Mouse (Mus musculus) cortical plate, adult 2 months (tissue): ENCODE data around the gene Fbxl8. TPM values are rescaled to one million over a fixed set of nuclear protein-coding genes. Genes with fewer than 3 reads are reported as not detected.

Experiments
- H3K27ac ChIP-seq: fragments of 200-500 bp; 2 replicates; pipeline ENCODE4 v1.5.1; 2012; ENCODE audit warnings: low read length, control low read depth, inconsistent platforms; ENCODE audit not compliant: insufficient read depth
- H3K4me1 ChIP-seq: fragments of 200-500 bp; 2 replicates; pipeline ENCODE4 v1.6.1; 2011; ENCODE audit warnings: low read length; ENCODE audit not compliant: control insufficient read depth, insufficient read depth
- H3K4me3 ChIP-seq: fragments of 200-500 bp; 2 replicates; pipeline ENCODE4 v1.5.1; 2011; ENCODE audit warnings: mild to moderate bottlenecking, low read length, control low read depth; ENCODE audit not compliant: insufficient read depth
- CTCF ChIP-seq: fragments of 200-500 bp; IDR thresholded peaks from 2 replicates; pipeline ENCODE4 v1.5.1; 2011; ENCODE audit warnings: mild to moderate bottlenecking, control low read depth, low read length; ENCODE audit not compliant: insufficient read depth; ENCODE audit errors: extremely low read depth
- POLR2A ChIP-seq: fragments of 200-500 bp; IDR thresholded peaks from 2 replicates; pipeline ENCODE4 v1.6.1; 2011; ENCODE audit warnings: mild to moderate bottlenecking, low read length, control low read depth; ENCODE audit not compliant: insufficient read depth; ENCODE audit errors: extremely low read depth
- polyA plus RNA-seq: library from polyadenylated mRNA; depleted of rRNA; stranded (reverse); fragments of >200 nt; gene quantifications from 2 replicates; pipeline ENCODE4 v1.2.3, GENCODE M21; 2012; rRNA removed

Gene Fbxl8
- polyA plus RNA-seq, 1 experiment, result 2.2 TPM

GRCm38 (mm10) chr8:105318662-105319190 lies 54.3 kb downstream of the Fbxl8 start:
- H3K4me1 ChIP-seq, result peaks cover 1% of the 10 kb centered on the region; the same call in 1 of the 2 replicates
- no peak overlapping the region for H3K4me3 ChIP-seq
- TF ChIP-seq CTCF (no peak), POLR2A (no peak)
- H3K27ac ChIP-seq, result no peak overlapping the region

Other genes with a start within 250 kb of the Fbxl8 start
- not detected in 2 replicates for gene Ces3a, start 216.0 kb upstream of the Fbxl8 start, polyA plus RNA-seq
- gene Ces3b, start 180.9 kb upstream of the Fbxl8 start, polyA plus RNA-seq, result not detected in 2 replicates
- not detected in 2 replicates for gene Ces4a, start 132.8 kb upstream of the Fbxl8 start, polyA plus RNA-seq
- gene Cbfb, start 94.0 kb upstream of the Fbxl8 start, polyA plus RNA-seq, result 17.7 and 18.5 TPM in 2 replicates
- gene D230025D16Rik, start 39.5 kb upstream of the Fbxl8 start, polyA plus RNA-seq, result 39.4 and 39.5 TPM in 2 replicates
- 5.2 and 5.5 TPM in 2 replicates for gene B3gnt9, start 9.5 kb upstream of the Fbxl8 start, polyA plus RNA-seq
- gene Tradd, start within 50 bp of the Fbxl8 start, polyA plus RNA-seq, result 7.6 and 8.3 TPM in 2 replicates
- gene Hsf4, start 5.2 kb downstream of the Fbxl8 start, polyA plus RNA-seq, result 25.1 and 29.2 TPM in 2 replicates
- 14.3 and 15.5 TPM in 2 replicates for gene Nol3, start 11.5 kb downstream of the Fbxl8 start, polyA plus RNA-seq
- 24.3 and 26.3 TPM in 2 replicates for gene 4931428F04Rik, start 25.2 kb downstream of the Fbxl8 start, polyA plus RNA-seq
- gene Exoc3l, start 31.5 kb downstream of the Fbxl8 start, polyA plus RNA-seq, result 1.4 and 1.9 TPM in 2 replicates
- 63.4 and 65.6 TPM in 2 replicates for gene E2f4, start 33.0 kb downstream of the Fbxl8 start, polyA plus RNA-seq
- 2.4 and 2.9 TPM in 2 replicates for gene Elmo3, start 41.0 kb downstream of the Fbxl8 start, polyA plus RNA-seq
- 3.7 and 4.3 TPM in 2 replicates for gene Lrrc29, start 61.6 kb downstream of the Fbxl8 start, polyA plus RNA-seq
- gene Tmem208, start 61.7 kb downstream of the Fbxl8 start, polyA plus RNA-seq, result 71.5 and 78.1 TPM in 2 replicates
- gene Fhod1, start 83.3 kb downstream of the Fbxl8 start, polyA plus RNA-seq, result 3.4 and 3.5 TPM in 2 replicates
- gene Slc9a5, start 84.2 kb downstream of the Fbxl8 start, polyA plus RNA-seq, result 33.7 and 33.8 TPM in 2 replicates
- 3.0 and 3.2 TPM in 2 replicates for gene Plekhg4, start 108.6 kb downstream of the Fbxl8 start, polyA plus RNA-seq
- not detected in 2 replicates for gene Kctd19, start 148.9 kb downstream of the Fbxl8 start, polyA plus RNA-seq
- 0.64 and 0.94 TPM in 2 replicates for gene Lrrc36, start 148.9 kb downstream of the Fbxl8 start, polyA plus RNA-seq
- 77.9 and 93.2 TPM in 2 replicates for gene Tppp3, start 206.9 kb downstream of the Fbxl8 start, polyA plus RNA-seq
- 63.6 and 66.2 TPM in 2 replicates for gene Zdhhc1, start 232.3 kb downstream of the Fbxl8 start, polyA plus RNA-seq